Mouse (Mus musculus): ENCODE measurements around the gene Gpr182.

DNA sequence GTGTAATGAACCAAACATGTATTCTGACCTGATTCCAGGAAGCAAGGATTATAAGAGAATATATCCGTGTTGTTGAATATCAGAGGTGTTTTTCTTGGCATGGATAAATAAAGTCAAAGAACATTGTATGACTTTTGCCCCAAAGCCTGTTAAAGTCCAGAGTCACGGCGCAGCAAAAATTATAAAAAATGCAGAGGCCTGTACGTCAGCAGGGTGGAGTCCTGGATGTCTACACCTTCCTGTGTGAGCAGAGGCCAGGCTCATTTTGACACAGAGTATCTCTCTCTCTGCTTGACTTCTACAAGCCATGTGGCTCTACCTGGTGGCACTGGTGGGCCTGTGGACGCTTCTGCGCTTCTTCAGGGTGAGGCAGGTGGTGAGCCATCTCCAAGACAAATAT lies 49.4 kb upstream of the Gpr182 start, which contains the start of gene Rdh16:
- TF ChIP-seq CTCF (IDR thresholded peaks at IDR 0.05) (no peak), EP300 (IDR thresholded peaks at IDR 0.05; ENCODE audit: insufficient read depth, low read depth, low read length) (no peak)

Data from heart, adult 2 months (tissue).